Mouse (Mus musculus) liver, embryonic 14.5 days (tissue): ENCODE measurements around the gene Ethe1.

ENCODE experiments used
- CTCF ChIP-seq: IDR thresholded peaks from 2 replicates; pipeline ENCODE4 v1.5.1; 2016; ENCODE audit warnings: antibody characterized with exemption, low read depth, control low read depth
- EP300 ChIP-seq: IDR thresholded peaks from 2 replicates; pipeline ENCODE4 v1.6.1; 2016; ENCODE audit warnings: antibody characterized with exemption, low read depth

GRCm38 (mm10) chr7:24585995-24586394 is 1.3 kb upstream of the Ethe1 start:
- TF ChIP-seq CTCF (no peak), EP300 (no peak)
